Comparison of ENCODE assay signal across 9 mouse cellular contexts in genomic region chr12:17506117-17506993, GRCm38 (mm10). TPM values are rescaled to one million over a fixed set of nuclear protein-coding genes. Genes with fewer than 3 reads are reported as not detected.
DNase-seq lines count a peak whose midpoint lies in the region; ATAC-seq and TF ChIP-seq lines count a peak whose summit lies in the region.
"Had no signal": no experiment of that assay in that cellular context is flagged by ENCODE, and none has a peak within 500 bp of the region (broad histone marks: within the 10 kb centered on the region; RNA-seq: fewer than 3 reads in every experiment).

No protein-coding gene starts in this region.

- WGBS in hindbrain, embryonic 10.5 days, result 67% methylated on average over 5 of the region's 5 CpGs
- 62% methylated on average over 5 of the region's 5 CpGs for WGBS in hindbrain, embryonic 11.5 days

- peak; percentile 10 for DNase-seq in hindbrain, embryonic 10.5 days (ENCODE audit: low spot score)
- DNase-seq in hindbrain, embryonic 11.5 days (ENCODE audit: low spot score), result no peak
- peak; percentile 9 for DNase-seq in brain, embryonic 14.5 days (ENCODE audit: low read depth)
- peak; percentile 90 for DNase-seq in liver
- peak; percentile 41 to 47 for DNase-seq in spleen, postnatal 14 days (ENCODE audit: low spot score in 2 of 2)
- DNase-seq in gastrocnemius, postnatal 25 days, result no peak
- no peak for DNase-seq in layer of hippocampus, adult 2 months (ENCODE audit: low spot score in 2 of 2)

- H3K27me3 ChIP-seq in hindbrain, embryonic 10.5 days (ENCODE audit: insufficient read depth, poor library complexity, severe bottlenecking), result no peaks in the 10 kb centered on the region
- no peaks in the 10 kb centered on the region for H3K27me3 ChIP-seq in hindbrain, embryonic 11.5 days (ENCODE audit: control insufficient read depth, insufficient read depth, low read length)
- H3K27me3 ChIP-seq: hindbrain, embryonic 15.5 days had no signal

- H3K36me3 ChIP-seq in hindbrain, embryonic 10.5 days, result no peaks in the 10 kb centered on the region
- H3K36me3 ChIP-seq in hindbrain, embryonic 11.5 days (ENCODE audit: control insufficient read depth, insufficient read depth, low read length), result no peaks in the 10 kb centered on the region
- H3K36me3 ChIP-seq: hindbrain, embryonic 15.5 days had no signal

- no peak overlapping the region for H3K4me2 ChIP-seq in hindbrain, embryonic 11.5 days (replicated peaks; ENCODE audit: low read depth, low read length)
- H3K4me2 ChIP-seq: hindbrain, embryonic 15.5 days had no signal

- no peak overlapping the region for H3K4me3 ChIP-seq in hindbrain, embryonic 10.5 days
- H3K4me3 ChIP-seq in hindbrain, embryonic 11.5 days (ENCODE audit: low read depth, low read length), result no peak overlapping the region
- H3K4me3 ChIP-seq in layer of hippocampus, adult 2 months, result no peak overlapping the region
- H3K4me3 ChIP-seq: hindbrain, embryonic 15.5 days had no signal

- no peak overlapping the region for H3K9ac ChIP-seq in hindbrain, embryonic 11.5 days (ENCODE audit: low read depth, low read length)
- H3K9ac ChIP-seq: hindbrain, embryonic 15.5 days had no signal

- H3K9me3 ChIP-seq in hindbrain, embryonic 10.5 days, result no peaks in the 10 kb centered on the region
- H3K9me3 ChIP-seq in hindbrain, embryonic 11.5 days (ENCODE audit: control insufficient read depth, low read length), result no peaks in the 10 kb centered on the region
- H3K9me3 ChIP-seq: hindbrain, embryonic 15.5 days had no signal

- H3K4me1 ChIP-seq in hindbrain, embryonic 10.5 days (replicated peaks), result peaks cover 11% of the 10 kb centered on the region
- no peaks in the 10 kb centered on the region for H3K4me1 ChIP-seq in hindbrain, embryonic 11.5 days (replicated peaks; ENCODE audit: control insufficient read depth, insufficient read depth, low read length)
- H3K4me1 ChIP-seq: hindbrain, embryonic 15.5 days had no signal

- no peak overlapping the region for H3K27ac ChIP-seq in hindbrain, embryonic 10.5 days
- no peak overlapping the region for H3K27ac ChIP-seq in hindbrain, embryonic 11.5 days (ENCODE audit: low read depth, low read length)
- H3K27ac ChIP-seq in layer of hippocampus, adult 2 months, result no peak overlapping the region
- H3K27ac ChIP-seq: hindbrain, embryonic 15.5 days had no signal

- no peak for TF ChIP-seq POLR2A in brain, embryonic 14.5 days (IDR thresholded peaks at IDR 0.05; ENCODE audit: borderline replicate concordance, extremely low read depth, insufficient read depth, insufficient read length, poor library complexity, severe bottlenecking)

- no peak for TF ChIP-seq CTCF in brain, embryonic 14.5 days (IDR thresholded peaks at IDR 0.05; ENCODE audit: borderline replicate concordance, extremely low read depth, insufficient read depth, insufficient read length)
- TF ChIP-seq CTCF in layer of hippocampus, adult 2 months (conservative IDR thresholded peaks at IDR 0.05), result no peak

- ATAC-seq in hindbrain, embryonic 11.5 days (ENCODE audit: low FRiP score), result no peak
- no peak for ATAC-seq in inflammation-experienced regulatory T-cells, adult 6 months

RNA-seq across cellular contexts. Expression of gene Odc1, which starts 38.2 kb away (rescaled TPM):
- 274 and 286 TPM in 2 replicates for polyA plus RNA-seq in hindbrain, embryonic 10.5 days (2016; fragmentation: Nextera tagmentation; extraction: Ambion mirVana)
- polyA plus RNA-seq in hindbrain, embryonic 11.5 days (2014; fragmentation: Nextera tagmentation; extraction: Ambion mirVana), result 267 and 302 TPM in 2 replicates
- polyA plus RNA-seq in brain, embryonic 14.5 days (2012; rRNA removed), result 247 and 301 TPM in 2 replicates
- total RNA-seq in gastrocnemius, postnatal 25 days (2021), result 10 to 100 TPM; 79.8 to 94.3 TPM
- polyA plus RNA-seq in inflammation-experienced regulatory T-cells, adult 6 months (2017; shearing (Covaris generic)), result 10 to 100 TPM; 15.3 to 37.6 (median 24.0) TPM
- 10 to 100 TPM; 78.3 to 80.4 TPM for total RNA-seq in layer of hippocampus, adult 2 months (2021)

Comparison
In these comparisons a context has a peak if more than half of its experiments do, and no peak if none do; other contexts are left out.
1. DNase-seq: peak in hindbrain, embryonic 10.5 days (single experiment), brain, embryonic 14.5 days (single experiment), liver (single experiment) and spleen, postnatal 14 days (2 of 2); none in hindbrain, embryonic 11.5 days (single experiment), gastrocnemius, postnatal 25 days (single experiment) and layer of hippocampus, adult 2 months (0 of 2).